Mouse (Mus musculus): ENCODE data around the gene Flywch1.

Gene Flywch1

DNA sequence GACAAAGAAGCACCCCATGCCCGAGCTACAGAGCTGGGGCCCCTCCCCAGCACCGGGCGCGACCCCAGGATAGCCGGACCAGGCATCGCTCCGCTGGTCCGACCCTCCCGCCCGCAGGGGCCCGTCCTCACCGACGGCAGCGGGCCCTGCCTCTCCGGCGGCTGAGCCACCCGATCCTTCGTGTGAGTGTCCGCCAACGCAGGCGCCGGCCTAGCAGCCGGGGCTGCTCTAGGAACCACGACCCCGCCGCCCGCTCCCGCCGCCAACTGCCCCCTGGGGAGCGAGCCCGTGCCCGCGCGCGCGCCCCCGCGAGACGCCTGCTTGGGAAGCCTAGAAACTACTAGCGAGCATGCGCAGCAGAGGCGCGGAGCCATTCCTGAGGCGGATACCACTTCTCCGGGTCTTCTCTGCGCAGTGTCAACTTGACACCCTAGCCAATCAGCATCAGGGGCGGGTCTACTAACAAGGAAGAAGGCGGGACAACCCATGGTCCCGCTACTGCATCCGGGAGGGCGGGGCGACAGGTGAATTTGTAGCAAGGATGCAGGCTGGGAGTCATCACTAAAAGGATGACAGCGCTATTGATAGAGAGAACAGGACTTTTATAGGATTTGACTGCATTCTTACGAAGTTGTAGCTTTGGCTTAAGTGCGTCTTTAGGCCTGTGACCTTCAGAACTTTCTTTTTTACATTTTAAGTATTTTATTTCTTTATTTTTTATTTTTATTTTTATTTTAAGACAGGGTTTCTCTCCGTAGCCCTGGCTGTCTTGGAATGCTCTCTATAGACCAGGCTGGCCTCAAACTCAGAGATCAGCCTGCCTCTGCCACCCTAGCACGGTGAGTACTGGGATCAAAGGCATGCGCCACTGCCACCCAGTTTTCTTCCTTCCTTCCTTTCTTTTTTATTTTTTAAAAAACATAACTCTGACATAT is at the start of gene Flywch1:
Gene Flywch1, minus strand, starts transcription at position 319 of the 935 bp plus-strand sequence.
- DNase-seq: peak; percentile 100

DNA sequence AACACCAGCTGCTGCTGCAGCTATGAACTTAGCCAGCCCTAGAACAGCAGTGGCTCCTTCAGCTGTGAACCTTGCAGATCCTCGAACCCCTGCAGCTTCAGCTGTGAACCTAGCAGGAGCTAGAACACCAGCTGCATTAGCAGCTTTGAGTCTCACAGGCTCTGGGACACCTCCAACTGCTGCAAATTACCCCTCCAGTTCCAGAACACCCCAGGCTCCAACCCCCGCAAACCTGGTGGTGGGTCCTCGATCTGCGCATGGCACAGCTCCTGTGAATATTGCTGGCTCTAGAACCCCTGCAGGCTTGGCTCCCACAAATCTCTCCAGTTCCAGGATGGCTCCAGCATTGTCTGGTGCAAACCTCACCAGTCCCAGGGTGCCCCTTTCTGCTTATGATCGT is 49.3 kb upstream of the Flywch1 start:
- DNase-seq: no peak

DNA sequence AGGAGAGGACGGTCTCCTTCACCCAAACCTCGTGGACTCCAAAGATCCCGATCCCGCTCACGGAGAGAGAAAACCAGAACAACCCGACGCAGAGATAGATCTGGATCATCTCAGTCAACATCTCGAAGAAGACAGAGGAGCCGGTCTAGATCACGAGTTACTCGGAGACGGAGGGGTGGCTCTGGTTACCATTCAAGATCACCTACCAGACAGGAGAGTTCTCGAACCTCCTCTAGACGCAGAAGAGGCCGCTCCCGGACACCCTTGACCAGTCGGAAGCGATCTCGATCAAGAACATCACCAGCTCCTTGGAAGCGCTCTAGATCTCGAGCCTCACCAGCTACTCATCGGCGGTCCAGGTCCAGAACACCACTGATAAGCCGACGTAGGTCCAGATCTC is 47.8 kb upstream of the Flywch1 start:
- no peak for DNase-seq

DNA sequence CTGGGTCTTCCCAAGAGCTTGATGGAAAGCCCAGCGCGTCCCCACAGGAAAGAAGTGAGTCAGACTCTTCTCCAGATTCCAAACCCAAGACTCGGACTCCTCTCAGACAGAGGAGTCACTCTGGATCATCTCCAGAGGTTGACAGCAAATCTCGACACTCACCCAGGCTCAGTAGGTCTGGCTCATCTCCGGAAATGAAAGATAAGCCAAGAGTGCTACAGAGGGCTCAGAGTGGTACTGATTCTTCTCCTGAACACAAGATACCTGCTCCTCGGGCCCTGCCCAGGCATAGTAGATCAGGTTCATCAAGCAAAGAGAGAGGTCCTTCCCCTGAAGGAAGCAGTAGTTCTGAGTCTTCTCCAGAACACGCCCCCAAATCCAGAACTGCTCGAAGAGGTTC is 47.2 kb upstream of the Flywch1 start:
- DNase-seq: no peak

DNA sequence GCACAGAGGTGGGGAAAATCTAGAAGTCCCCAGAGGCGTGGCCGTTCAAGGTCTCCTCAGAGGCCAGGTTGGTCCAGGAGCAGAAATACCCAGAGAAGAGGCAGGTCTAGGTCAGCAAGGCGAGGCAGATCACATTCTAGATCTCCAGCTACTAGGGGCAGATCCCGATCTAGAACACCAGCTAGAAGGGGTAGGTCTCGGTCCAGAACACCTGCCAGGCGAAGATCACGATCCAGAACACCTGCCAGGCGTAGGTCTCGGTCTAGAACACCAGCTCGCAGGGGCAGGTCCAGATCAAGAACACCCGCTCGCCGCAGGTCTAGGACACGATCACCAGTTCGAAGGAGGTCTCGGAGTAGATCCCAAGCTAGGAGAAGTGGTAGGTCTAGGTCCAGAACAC is 44.2 kb upstream of the Flywch1 start:
- no peak for DNase-seq

DNA sequence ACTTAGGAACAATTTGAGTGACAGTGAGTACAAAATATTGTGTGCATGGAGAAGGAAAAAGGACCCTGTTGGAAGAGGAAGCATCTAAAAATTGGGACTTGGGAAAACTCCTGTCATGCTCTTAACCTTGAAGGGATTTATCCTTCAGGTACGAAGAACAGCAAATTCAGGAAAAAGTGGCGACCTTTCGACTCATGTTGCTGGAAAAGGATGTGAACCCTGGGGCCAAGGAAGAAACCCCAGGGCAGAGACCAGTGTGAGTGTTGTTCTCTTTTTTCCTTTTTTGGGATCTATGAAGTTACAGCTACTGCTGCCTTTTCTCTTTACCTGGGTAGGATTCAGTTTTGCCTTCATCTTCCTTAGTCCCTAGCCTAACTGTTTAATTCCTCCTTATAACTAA is 36.5 kb upstream of the Flywch1 start:
- peak; percentile 60 for DNase-seq

DNA sequence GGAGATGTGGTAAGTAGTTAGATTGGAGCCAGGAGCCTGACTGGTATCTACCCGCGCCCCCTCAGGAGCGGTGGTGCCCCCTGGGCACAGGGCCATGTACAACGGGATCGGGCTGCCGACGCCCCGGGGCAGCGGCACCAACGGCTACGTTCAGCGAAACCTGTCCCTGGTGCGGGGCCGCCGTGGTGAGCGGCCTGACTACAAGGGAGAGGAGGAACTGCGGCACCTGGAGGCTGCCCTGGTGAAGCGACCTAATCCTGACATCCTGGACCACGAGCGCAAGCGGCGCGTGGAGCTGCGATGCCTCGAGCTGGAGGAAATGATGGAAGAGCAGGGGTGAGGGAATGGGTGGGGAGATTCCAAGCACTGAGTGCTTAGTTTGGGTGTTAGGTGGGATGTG is 35.5 kb upstream of the Flywch1 start:
- DNase-seq: peak; percentile 66

DNA sequence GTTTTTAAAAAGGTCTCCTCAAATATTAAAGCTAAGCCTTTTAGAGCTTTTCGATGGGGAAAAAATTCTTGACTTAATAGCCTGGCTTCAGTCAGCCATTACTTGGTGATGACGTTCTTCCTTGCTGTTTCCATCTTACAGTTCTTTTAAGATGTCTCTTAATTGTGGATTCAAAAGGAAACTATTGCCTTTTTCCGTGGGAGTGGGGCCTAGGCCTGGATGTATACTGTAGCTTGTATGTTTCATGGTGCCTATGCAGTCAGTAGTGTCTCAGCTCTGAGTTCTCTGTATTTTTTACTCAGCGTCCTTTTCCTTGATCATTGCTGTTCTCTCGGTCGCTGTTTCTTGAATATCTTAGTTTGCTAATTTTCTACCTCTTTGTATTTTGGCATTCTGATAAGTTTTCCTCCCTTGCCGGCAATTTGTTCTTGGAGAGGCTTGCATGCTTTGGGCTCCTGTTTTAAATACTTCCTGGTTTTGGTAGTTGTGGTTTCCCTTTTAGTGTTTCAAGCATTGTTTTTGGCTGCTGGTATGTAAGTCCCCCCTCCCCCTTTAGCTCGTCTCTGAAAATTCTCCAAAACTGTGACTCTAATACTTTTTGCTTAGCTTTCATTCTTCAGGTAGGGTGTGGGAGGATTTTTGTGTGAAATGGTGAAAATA is 33.2 kb upstream of the Flywch1 start:
- no peak for DNase-seq

DNA sequence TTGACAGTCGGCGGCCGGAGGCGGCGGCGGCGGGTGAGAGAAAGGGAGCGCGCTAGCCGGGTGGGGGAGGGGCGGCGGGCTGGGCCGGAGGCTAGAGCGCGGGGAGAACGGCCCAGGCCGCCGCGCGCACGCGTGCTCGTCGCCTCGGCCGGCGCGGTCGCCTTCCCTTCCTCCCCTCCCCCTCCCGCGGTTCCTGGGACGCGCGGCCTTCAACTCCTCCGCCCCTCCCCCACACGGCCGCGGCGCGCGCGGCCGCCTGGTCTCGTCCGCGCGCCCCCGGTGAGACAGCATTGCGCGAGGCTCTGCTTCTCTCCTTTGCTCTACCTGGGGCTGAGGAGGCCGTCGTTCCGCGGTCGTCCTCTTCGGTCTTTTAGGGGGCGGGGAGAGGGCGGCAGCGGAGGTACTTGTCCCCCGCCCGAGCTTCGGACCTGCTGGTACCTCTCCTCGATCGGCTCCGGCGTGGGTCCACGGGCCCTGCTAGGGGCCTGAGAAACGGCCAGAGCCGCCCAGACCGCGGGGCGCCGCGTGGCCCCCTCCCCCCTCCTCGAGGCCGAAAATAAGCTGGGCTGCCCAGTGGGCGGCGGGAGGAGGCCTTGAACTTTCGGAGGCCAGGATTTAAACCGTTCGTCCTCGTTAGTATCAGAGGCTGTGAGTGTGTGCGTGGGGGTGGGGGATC is 32.1 kb upstream of the Flywch1 start:
- peak; percentile 81 for DNase-seq

DNA sequence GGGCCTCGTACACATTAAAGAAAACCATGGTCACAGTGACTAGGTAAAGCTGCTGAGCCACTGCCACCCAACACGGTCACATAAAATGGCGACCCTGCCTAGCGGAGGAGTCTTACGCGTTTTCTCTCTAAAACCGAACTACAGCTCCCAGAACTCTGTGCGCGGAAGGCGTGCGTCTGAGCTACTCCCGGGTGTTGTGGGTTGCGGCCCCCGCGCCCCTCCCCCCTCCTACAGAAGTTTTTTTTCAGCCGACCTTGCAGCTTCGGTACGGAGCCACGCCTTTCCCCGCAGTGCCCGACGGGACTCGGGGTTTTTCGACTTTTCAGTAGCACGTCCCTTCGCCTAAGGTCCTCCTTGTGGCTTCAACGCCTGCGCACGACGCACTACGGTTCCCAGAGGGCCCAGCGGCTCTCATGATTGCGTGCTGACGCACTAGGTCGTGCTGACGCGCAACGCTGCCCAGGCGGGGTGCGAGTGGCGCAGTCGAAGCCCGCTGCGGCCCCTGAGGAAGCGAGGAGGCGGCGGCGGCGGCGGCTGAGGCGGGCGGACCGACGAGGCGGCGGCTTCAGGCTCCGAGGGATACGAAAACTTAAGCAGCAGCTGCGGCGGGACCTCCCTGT is 31.5 kb upstream of the Flywch1 start:
- DNase-seq: peak; percentile 99

DNA sequence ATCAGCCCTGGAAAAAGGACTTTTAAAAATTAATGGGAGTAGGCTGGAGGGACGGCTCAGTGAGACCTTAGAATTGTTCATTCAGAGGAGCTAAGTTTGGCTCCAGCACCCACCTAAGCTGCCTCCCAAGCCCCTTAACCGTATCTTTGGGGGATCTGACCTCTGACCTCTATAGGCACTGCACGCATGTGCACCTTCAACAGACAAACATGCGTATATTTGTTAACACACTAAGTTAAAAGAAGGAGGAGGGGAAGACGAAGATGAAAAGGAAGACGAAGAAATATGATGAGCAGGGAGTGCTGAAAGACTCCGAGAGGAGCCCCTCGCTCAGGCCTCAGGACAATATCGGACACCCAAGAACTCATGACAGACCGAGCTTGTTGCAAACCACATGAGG is 30.2 kb upstream of the Flywch1 start:
- DNase-seq: no peak

DNA sequence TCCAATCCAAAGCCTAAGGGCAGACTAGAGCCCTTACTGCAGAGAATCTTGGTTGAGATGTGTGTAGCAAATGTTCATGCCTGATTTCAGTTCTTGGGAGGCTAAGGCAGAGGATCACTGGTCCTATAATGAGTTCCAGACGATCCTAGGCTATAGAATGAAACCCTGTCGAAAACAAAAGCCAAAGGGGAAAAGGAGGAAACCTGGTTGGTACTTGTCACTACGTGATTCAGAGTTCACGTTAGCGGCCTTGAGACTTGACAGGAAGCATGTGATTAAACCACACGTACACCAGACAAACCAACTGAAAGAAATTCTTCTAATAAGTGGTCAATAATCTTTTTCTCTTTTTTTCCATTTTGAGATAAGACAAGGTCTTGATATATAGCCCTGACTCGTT is 25.9 kb upstream of the Flywch1 start:
- DNase-seq: no peak

DNA sequence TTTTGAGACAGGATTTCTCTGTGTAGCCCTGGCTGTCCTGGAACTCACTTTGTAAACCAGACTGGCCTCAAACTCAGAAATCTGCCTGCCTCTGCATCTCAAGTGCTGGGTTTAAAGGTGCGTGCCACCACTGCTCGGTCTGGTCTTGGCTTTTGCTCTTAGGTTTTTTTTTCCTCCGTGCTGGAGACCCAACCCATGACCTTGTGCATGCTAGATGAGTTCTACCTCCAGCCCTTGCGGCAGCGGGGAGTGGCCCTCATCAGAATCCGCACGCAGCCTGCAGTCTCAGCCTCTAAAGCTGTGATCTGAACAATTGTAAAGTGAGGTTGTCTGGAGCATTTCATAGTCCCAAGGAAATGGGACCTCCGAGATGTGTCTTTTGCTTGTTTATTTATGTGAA is 23.9 kb upstream of the Flywch1 start:
- DNase-seq: no peak

DNA sequence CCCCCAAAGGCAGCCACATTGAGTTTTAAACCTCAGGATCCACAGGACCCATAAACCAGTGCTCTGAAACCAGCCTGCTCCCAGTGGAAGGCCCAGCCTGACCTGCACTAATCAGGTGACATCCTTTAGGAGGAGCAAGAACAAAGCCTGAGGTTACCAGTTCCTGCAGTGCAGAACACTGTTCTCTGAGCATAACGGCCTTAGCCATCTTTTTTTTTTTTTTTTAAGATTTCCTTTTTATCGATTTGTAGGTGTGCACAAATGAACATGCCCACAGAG is 19.6 kb upstream of the Flywch1 start:
- DNase-seq: no peak

DNA sequence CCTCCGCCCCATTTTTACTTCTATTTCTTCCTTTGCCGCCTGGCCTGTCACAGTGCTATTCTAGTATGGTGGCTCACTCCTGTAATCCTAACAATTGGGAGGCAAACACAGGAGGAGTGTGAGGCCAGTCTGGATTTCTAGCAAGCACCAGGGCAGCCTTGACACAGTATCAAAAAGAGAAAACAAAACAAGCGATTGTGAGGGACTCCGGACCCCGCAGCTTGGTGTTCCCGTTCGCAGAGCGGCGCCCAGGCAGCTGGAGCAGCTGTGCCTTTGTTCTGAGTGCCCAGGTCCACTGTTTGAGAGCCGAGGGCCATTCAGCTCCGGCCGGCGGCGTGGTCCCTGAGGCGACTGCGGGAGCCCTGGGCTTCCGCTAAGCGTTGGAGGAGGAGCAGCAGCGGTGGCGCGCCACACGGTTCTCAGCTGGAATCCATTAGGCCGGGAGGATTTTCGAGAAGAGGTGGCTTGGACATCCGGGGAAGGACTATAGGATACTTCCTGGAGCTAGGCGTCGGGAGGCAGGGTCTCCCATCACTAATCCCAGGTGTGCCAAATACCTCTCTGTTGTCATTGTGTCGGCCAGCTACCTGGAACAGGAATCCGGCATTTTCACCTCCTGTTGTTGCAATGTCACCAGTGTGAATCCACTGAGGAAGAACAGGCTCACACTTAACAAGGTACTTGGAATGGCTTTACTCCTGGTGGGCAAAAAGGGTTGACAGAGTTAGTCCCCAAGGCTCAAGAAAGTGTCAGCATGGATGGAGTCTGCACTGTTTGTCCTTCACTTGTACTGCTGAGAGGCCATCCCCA is 19.1 kb upstream of the Flywch1 start, which contains the start of gene Srrm2:
Gene Srrm2, plus strand, starts transcription at position 264 of the 810 bp plus-strand sequence.
- peak; percentile 44 for DNase-seq

DNA sequence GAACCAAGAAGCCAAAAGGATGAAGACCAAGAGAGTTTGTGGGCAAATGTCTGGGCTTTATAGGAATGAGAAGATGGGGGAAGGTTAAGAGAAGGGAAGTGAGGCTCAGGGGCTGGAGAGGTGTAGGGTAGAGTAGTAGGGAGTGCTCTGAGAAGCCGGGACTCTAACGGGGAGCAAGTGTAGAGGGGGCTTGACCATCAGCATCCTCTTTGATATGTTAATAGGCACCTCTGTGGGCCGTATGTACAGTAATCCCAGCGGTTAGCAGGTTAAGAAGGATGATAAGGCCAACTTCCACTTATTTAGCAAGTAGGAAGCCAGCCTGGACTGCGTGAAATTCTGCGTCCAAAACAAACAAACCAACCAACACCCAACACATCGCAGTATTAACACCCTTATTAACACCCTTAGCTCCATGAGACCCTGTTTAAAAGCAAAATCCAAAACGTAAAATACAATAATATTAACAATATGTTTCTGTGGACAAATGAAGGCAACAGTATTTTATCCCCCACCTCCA is 18.4 kb upstream of the Flywch1 start:
- no peak for DNase-seq

DNA sequence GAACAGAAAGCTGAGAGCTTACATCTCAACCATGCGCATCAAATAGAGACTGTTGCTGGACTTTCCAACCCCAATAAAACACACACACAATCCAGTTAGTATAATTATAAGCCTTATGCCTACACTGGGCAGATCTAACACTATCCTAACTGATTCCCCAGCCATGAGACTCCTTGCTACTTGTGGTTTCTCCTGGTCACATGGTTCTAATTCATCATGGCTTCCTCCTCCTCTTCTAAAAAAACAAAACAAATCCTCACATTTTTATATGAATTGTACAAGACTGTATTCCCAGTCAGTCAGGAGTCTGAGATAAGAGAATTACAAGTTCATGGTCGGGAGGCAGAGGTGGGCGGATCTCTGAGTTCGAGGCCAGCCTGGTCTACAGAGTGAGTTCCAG is 17.6 kb upstream of the Flywch1 start:
- DNase-seq: no peak

DNA sequence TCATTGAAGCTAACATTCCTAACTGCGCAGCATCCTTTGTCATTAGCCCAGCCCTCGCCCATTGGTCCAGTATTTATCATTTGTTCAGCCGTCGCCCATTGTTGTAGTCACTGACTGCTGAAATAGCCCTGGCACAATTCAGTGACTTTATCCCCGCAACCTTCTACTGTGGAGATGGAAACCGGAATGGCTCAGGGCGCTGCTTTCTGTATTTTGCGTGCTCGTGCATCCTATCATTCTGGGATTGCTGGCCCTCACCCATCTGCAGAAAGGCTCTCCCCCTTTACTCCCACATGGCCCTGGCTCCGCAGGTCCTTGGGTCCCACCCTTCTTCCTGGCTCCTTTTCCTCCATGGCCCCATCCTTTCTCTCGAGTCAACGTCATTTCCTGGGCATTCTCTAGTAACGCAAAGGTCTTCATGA is 15.1 kb upstream of the Flywch1 start:
- DNase-seq: no peak

DNA sequence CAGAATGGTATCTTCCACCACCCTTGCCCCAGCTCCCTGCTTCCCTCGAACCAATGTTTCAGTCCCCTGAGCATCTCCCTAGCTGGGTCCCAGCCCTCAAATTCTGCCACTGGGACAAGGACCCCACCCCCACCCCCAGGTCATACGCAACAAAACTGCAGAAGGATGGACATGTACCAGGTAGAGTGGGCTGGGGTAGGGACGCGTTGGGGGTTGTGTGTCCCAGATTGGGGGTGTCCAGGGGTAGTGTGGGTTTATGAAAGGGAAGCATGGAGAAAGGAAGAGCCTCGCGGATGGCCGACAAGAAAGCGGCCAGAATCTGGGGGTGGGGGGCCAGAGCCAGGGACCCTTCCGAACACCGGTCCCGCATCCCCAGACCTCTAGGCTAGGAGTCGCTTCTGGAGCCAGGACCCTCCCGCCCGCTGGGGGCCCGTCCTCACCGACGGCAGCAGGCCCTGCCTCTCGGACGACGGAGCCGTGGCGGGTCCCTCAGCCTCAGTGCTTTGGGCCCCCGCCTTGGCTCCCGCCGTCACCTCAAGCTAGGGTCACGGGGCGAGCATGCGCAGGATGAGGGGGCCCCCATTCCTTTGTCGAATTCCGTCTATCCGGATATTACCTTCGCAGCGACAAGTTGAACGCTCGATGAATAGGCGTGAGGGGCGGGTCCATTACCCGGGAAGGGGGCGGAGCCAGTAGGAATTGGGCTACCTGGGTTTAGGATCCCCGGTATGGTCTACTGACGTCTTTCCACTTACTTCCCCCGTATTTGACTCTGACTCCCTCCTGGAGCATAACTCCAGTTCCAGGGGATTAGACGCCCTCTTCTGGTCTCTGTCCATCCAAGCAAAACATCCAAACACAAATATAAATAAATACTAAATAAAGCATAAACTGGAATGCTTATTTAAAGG is 14.4 kb upstream of the Flywch1 start, which contains the start of gene Flywch2:
Gene Flywch2, minus strand, starts transcription at position 521 of the 911 bp plus-strand sequence.
- peak; percentile 88 for DNase-seq

DNA sequence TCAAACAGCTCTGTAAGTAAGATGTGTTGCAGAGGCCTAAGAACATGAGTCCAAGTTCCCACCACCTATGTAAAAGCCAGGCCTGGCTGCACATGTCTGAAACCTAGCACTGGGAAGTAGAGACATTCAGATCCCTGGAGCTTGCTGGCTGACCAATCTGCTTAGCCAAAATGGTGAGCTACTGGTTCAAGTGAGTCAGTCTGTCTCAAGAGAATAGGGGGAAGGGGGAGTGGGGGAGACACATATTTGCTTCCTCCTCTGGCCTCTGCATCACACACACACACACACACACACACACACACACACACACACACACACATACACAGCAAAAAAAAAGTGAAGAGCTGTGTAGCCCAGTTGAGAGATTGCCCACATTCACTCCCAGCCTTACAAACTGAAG is 11.9 kb upstream of the Flywch1 start:
- DNase-seq: no peak

DNA sequence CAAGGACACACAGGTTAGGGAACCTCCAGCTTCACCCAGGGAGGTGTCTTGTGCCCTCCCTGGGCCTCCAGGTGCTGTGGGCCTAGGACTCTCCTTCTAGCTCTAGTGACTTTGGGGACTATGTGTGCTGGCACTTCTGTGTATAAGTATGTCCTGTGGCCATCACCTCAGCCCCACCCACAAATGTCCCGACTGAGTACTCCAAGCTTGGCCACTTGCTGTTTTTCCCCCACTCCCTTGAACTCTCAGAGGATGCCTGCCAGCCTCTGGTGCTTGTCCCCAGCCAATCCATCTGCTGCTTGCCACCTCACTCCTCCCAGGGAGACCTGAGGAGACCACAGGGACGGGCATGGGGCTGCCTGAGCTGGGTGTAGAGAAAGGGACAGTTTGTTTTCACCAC is 7.0 kb upstream of the Flywch1 start:
- no peak for DNase-seq

Measured in kidney, adult 9 months (tissue).